Mouse (Mus musculus): ENCODE results near the gene 5730455P16Rik. TPM values are rescaled to one million over a fixed set of nuclear protein-coding genes. Genes with fewer than 3 reads are reported as not detected.
"Not testable (repeated sequence)": the region's sequence is repeated elsewhere in the genome, so short reads cannot be mapped to it uniquely, and the experiment has no call there.

Gene 5730455P16Rik
- polyA plus RNA-seq (2015; fragmentation: Nextera tagmentation; extraction: Ambion mirVana) = 35.3 and 41.6 TPM in 2 replicates

- H3K9ac ChIP-seq (replicated peaks; ENCODE audit: low read depth, low read length) = peak within 1 kb of the TSS; percentile 71
- no peaks in the 10 kb centered on the region for H3K9me3 ChIP-seq (ENCODE audit: control insufficient read depth, low read length)
- peak within 1 kb of the TSS; percentile 78 for H3K27ac ChIP-seq (ENCODE audit: low read length)
- ATAC-seq = peak; percentile 89
- peak within 1 kb of the TSS; percentile 61 for H3K4me2 ChIP-seq (ENCODE audit: low read length)
- H3K36me3 ChIP-seq (ENCODE audit: control insufficient read depth, insufficient read depth) = no peaks in the 10 kb centered on the region
- H3K4me3 ChIP-seq (replicated peaks; ENCODE audit: low read length) = peak within 1 kb of the TSS; percentile 47
- no peaks in the 10 kb centered on the region for H3K27me3 ChIP-seq (replicated peaks; ENCODE audit: control insufficient read depth, insufficient read depth, low read length)
- WGBS = 1% methylated on average over 40 of the region's 43 CpGs
- peaks cover 15% of the 10 kb centered on the region for H3K4me1 ChIP-seq (replicated peaks; ENCODE audit: control insufficient read depth, insufficient read depth, low read length)
These were observed at the start of gene 5730455P16Rik for GRCm38 (mm10) chr11:80377712-80378451. TSS of gene 5730455P16Rik (minus strand) at chr11:80378034.

- not testable (repeated sequence) for H3K9me3 ChIP-seq (ENCODE audit: control insufficient read depth, low read length); H3K36me3 ChIP-seq (ENCODE audit: control insufficient read depth, insufficient read depth); ATAC-seq; H3K27me3 ChIP-seq (replicated peaks; ENCODE audit: control insufficient read depth, insufficient read depth, low read length); H3K27ac ChIP-seq (ENCODE audit: low read length); H3K9ac ChIP-seq (replicated peaks; ENCODE audit: low read depth, low read length); H3K4me3 ChIP-seq (replicated peaks; ENCODE audit: low read length); H3K4me2 ChIP-seq (ENCODE audit: low read length)
- 82% methylated on average over 16 of the region's 16 CpGs for WGBS
- peaks cover 11% of the 10 kb centered on the region for H3K4me1 ChIP-seq (replicated peaks; ENCODE audit: control insufficient read depth, insufficient read depth, low read length)
These were observed 48.4 kb upstream of the 5730455P16Rik start for GRCm38 (mm10) chr11:80426029-80426813.

- H3K36me3 ChIP-seq (ENCODE audit: control insufficient read depth, insufficient read depth) = no peaks in the 10 kb centered on the region
These were observed 47.5 kb upstream of the 5730455P16Rik start for GRCm38 (mm10) chr11:80425247-80425778.

GRCm38 (mm10) chr11:80424691-80425090, 46.9 kb upstream of the 5730455P16Rik start:
- no peak for ATAC-seq
- Histone ChIP-seq H3K4me3 (replicated peaks; ENCODE audit: low read length) (no peak overlapping the region), H3K4me1 (replicated peaks; ENCODE audit: control insufficient read depth, insufficient read depth, low read length) (peaks cover 8% of the 10 kb centered on the region), H3K27ac (ENCODE audit: low read length) (no peak overlapping the region), H3K9ac (replicated peaks; ENCODE audit: low read depth, low read length) (no peak overlapping the region), H3K9me3 (ENCODE audit: control insufficient read depth, low read length) (no peaks in the 10 kb centered on the region), H3K27me3 (replicated peaks; ENCODE audit: control insufficient read depth, insufficient read depth, low read length) (no peaks in the 10 kb centered on the region), H3K4me2 (ENCODE audit: low read length) (no peak overlapping the region), H3K36me3 (ENCODE audit: control insufficient read depth, insufficient read depth) (no peaks in the 10 kb centered on the region)
- 79% methylated on average over 2 of the region's 2 CpGs for WGBS

More at GRCm38 (mm10) chr11:80425247-80425778, 47.5 kb upstream of the 5730455P16Rik start:
- no peak overlapping the region for H3K9ac ChIP-seq (replicated peaks; ENCODE audit: low read depth, low read length)
- H3K4me3 ChIP-seq (replicated peaks; ENCODE audit: low read length) = no peak overlapping the region
- no peak overlapping the region for H3K27ac ChIP-seq (ENCODE audit: low read length)
- WGBS = 60% methylated on average over 5 of the region's 5 CpGs
- ATAC-seq = no peak
- no peaks in the 10 kb centered on the region for H3K27me3 ChIP-seq (replicated peaks; ENCODE audit: control insufficient read depth, insufficient read depth, low read length)
- no peak overlapping the region for H3K4me2 ChIP-seq (ENCODE audit: low read length)
- H3K9me3 ChIP-seq (ENCODE audit: control insufficient read depth, low read length) = no peaks in the 10 kb centered on the region
- peaks cover 11% of the 10 kb centered on the region for H3K4me1 ChIP-seq (replicated peaks; ENCODE audit: control insufficient read depth, insufficient read depth, low read length)

- peaks cover 5% of the 10 kb centered on the region; the same call in 1 of the 2 replicates for H3K36me3 ChIP-seq (ENCODE audit: control insufficient read depth, insufficient read depth)
- no peak overlapping the region for H3K4me3 ChIP-seq (replicated peaks; ENCODE audit: low read length)
- ATAC-seq = no peak
- H3K9ac ChIP-seq (replicated peaks; ENCODE audit: low read depth, low read length) = no peak overlapping the region
- H3K9me3 ChIP-seq (ENCODE audit: control insufficient read depth, low read length) = peaks cover 3% of the 10 kb centered on the region
- H3K4me1 ChIP-seq (replicated peaks; ENCODE audit: control insufficient read depth, insufficient read depth, low read length) = no peaks in the 10 kb centered on the region
- H3K27ac ChIP-seq (ENCODE audit: low read length) = no peak overlapping the region
- H3K4me2 ChIP-seq (ENCODE audit: low read length) = no peak overlapping the region
- 88% methylated on average over 7 of the region's 7 CpGs for WGBS
- no peaks in the 10 kb centered on the region for H3K27me3 ChIP-seq (replicated peaks; ENCODE audit: control insufficient read depth, insufficient read depth, low read length)
These were observed 43.7 kb upstream of the 5730455P16Rik start for GRCm38 (mm10) chr11:80421421-80422047.

GRCm38 (mm10) chr11:80420202-80420984, 42.6 kb upstream of the 5730455P16Rik start:
- ATAC-seq = no peak
- no peaks in the 10 kb centered on the region for H3K4me1 ChIP-seq (replicated peaks; ENCODE audit: control insufficient read depth, insufficient read depth, low read length)
- H3K27ac ChIP-seq (ENCODE audit: low read length) = no peak overlapping the region
- H3K27me3 ChIP-seq (replicated peaks; ENCODE audit: control insufficient read depth, insufficient read depth, low read length) = no peaks in the 10 kb centered on the region
- H3K9me3 ChIP-seq (ENCODE audit: control insufficient read depth, low read length) = peaks cover 3% of the 10 kb centered on the region
- H3K4me3 ChIP-seq (replicated peaks; ENCODE audit: low read length) = no peak overlapping the region
- no peak overlapping the region for H3K9ac ChIP-seq (replicated peaks; ENCODE audit: low read depth, low read length)
- peaks cover 7% of the 10 kb centered on the region; the same call in 1 of the 2 replicates for H3K36me3 ChIP-seq (ENCODE audit: control insufficient read depth, insufficient read depth)
- WGBS = 59% methylated on average over 2 of the region's 2 CpGs
- no peak overlapping the region for H3K4me2 ChIP-seq (ENCODE audit: low read length)

- no peaks in the 10 kb centered on the region for H3K4me1 ChIP-seq (replicated peaks; ENCODE audit: control insufficient read depth, insufficient read depth, low read length)
- no peak for ATAC-seq
- H3K27ac ChIP-seq (ENCODE audit: low read length) = no peak overlapping the region
- no peak overlapping the region for H3K4me3 ChIP-seq (replicated peaks; ENCODE audit: low read length)
- no peak overlapping the region for H3K9ac ChIP-seq (replicated peaks; ENCODE audit: low read depth, low read length)
- peaks cover 12% of the 10 kb centered on the region for H3K36me3 ChIP-seq (ENCODE audit: control insufficient read depth, insufficient read depth)
- no peaks in the 10 kb centered on the region for H3K27me3 ChIP-seq (replicated peaks; ENCODE audit: control insufficient read depth, insufficient read depth, low read length)
- 81% methylated on average over 1 of the region's 1 CpGs for WGBS
- no peak overlapping the region for H3K4me2 ChIP-seq (ENCODE audit: low read length)
- peaks cover 3% of the 10 kb centered on the region for H3K9me3 ChIP-seq (ENCODE audit: control insufficient read depth, low read length)
These were observed 41.9 kb upstream of the 5730455P16Rik start for GRCm38 (mm10) chr11:80419743-80420142.

GRCm38 (mm10) chr11:80417085-80417484, 39.3 kb upstream of the 5730455P16Rik start:
- Histone ChIP-seq H3K27ac (ENCODE audit: low read length) (no peak overlapping the region), H3K9me3 (ENCODE audit: control insufficient read depth, low read length) (peaks cover 3% of the 10 kb centered on the region), H3K27me3 (replicated peaks; ENCODE audit: control insufficient read depth, insufficient read depth, low read length) (no peaks in the 10 kb centered on the region), H3K36me3 (ENCODE audit: control insufficient read depth, insufficient read depth) (peaks cover 15% of the 10 kb centered on the region), H3K4me2 (ENCODE audit: low read length) (no peak overlapping the region), H3K4me1 (replicated peaks; ENCODE audit: control insufficient read depth, insufficient read depth, low read length) (no peaks in the 10 kb centered on the region), H3K9ac (replicated peaks; ENCODE audit: low read depth, low read length) (no peak overlapping the region), H3K4me3 (replicated peaks; ENCODE audit: low read length) (no peak overlapping the region)
- 95% methylated on average over 5 of the region's 5 CpGs for WGBS
- no peak for ATAC-seq
